Mouse (Mus musculus): ENCODE measurements around the gene Vamp1.

DNA sequence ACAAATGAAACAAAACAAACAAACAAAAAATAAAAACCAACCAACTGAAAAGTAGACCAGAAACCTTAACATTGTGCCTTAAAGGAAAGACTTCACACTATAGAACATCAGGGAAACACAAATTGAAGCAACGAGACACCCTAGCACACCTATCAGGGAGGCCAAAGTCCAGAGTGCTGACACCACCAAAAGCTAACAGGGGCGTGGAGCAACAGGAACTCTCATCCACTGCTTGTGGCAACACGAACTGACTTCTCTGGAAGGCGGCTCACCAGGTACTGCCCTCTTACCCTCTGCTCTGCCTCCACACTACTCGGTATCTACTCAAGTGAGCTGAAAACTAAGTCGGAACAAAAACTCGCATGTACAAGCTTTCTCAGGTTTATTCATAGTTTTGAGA lies 76.9 kb downstream of the Vamp1 start:
- TF ChIP-seq GATA1 (IDR thresholded peaks at IDR 0.05; ENCODE audit: low read depth, low read length) (no peak), MAFK (IDR thresholded peaks at IDR 0.05; ENCODE audit: borderline replicate concordance, low read depth, low read length) (no peak), CTCF (IDR thresholded peaks at IDR 0.05 in 2 of 3, conservative IDR thresholded peaks at IDR 0.05 in 1 of 3; ENCODE audit: control insufficient read depth in 1 of 3, insufficient read depth in 1 of 3, low read depth in 2 of 3, low read length in 3 of 3, poor library complexity in 1 of 3, severe bottlenecking in 1 of 3) (no peak), POLR2AphosphoS2 (IDR thresholded peaks at IDR 0.05; ENCODE audit: low read length) (no peak), SIN3A (IDR thresholded peaks at IDR 0.05; ENCODE audit: low read length) (no peak), ZC3H11A (IDR thresholded peaks at IDR 0.05; ENCODE audit: low read depth, low read length) (no peak)
